Mouse (Mus musculus) intestine, embryonic 15.5 days (tissue): ENCODE data around the gene Tmem223. TPM values are rescaled to one million over a fixed set of nuclear protein-coding genes. Genes with fewer than 3 reads are reported as not detected.
"Not testable (repeated sequence)": the region's sequence is repeated elsewhere in the genome, so short reads cannot be mapped to it uniquely, and the experiment has no call there.

Experiments
- ATAC-seq: fragments of 200-750 bp; cut with Nextera tagmentation; 2 replicates; pipeline ENCODE4 v1.8.0; 2017; ENCODE audit warnings: moderate TSS enrichment, moderate library complexity
- H3K27ac ChIP-seq: fragments of 300-500 bp; sonication (generic); 2 replicates; pipeline ENCODE4 v1.5.1; 2015; ENCODE audit warnings: mild to moderate bottlenecking, inconsistent platforms
- H3K27me3 ChIP-seq: fragments of 300-500 bp; sonication (generic); replicated peaks from 2 replicates; pipeline ENCODE4 v1.6.1; 2015; ENCODE audit warnings: inconsistent platforms
- H3K36me3 ChIP-seq: fragments of 300-500 bp; sonication (generic); 2 replicates; pipeline ENCODE4 v1.6.1; 2015; ENCODE audit warnings: inconsistent platforms
- H3K4me1 ChIP-seq: fragments of 300-500 bp; sonication (generic); replicated peaks from 2 replicates; pipeline ENCODE4 v1.6.1; 2015; ENCODE audit warnings: inconsistent platforms
- H3K4me2 ChIP-seq: fragments of 300-500 bp; sonication (generic); replicated peaks from 2 replicates; pipeline ENCODE4 v1.6.1; 2015; ENCODE audit warnings: mild to moderate bottlenecking, inconsistent platforms
- H3K4me3 ChIP-seq: fragments of 300-500 bp; sonication (generic); replicated peaks from 2 replicates; pipeline ENCODE4 v1.5.1; 2015; ENCODE audit warnings: inconsistent platforms
- H3K9ac ChIP-seq: fragments of 300-500 bp; sonication (generic); 2 replicates; pipeline ENCODE4 v1.6.1; 2015; ENCODE audit warnings: inconsistent platforms
- H3K9me3 ChIP-seq: fragments of 300-500 bp; sonication (generic); 2 replicates; pipeline ENCODE4 v1.6.1; 2016; ENCODE audit warnings: inconsistent platforms
- WGBS: fragments of 180-500 bp; shearing (Covaris S2); methylation state at CpG from one replicate; pipeline ENCODE4 v1.1.7; 2015; 5-methylcytosine and 5-hydroxymethylcytosine counted together
- polyA plus RNA-seq: library from polyadenylated mRNA; unstranded; fragments of >200 nt; fragmentation: Nextera tagmentation; extraction: Ambion mirVana; gene quantifications from 2 replicates; pipeline ENCODE4 v1.2.1, GENCODE M21; 2015

Tmem223 gene
- polyA plus RNA-seq, 1 experiment from 2014 or later: 177 TPM

GRCm38 (mm10) chr19:8728335-8729099 is 42.3 kb upstream of the Tmem223 start:
- H3K4me1 ChIP-seq, H3K9me3 ChIP-seq, H3K4me2 ChIP-seq, H3K4me3 ChIP-seq, H3K9ac ChIP-seq, H3K27ac ChIP-seq, H3K27me3 ChIP-seq, ATAC-seq: not testable (repeated sequence)
- WGBS: 49% methylated on average over 3 of the region's 3 CpGs
- peaks cover 16% of the 10 kb centered on the region for H3K36me3 ChIP-seq

GRCm38 (mm10) chr19:8734334-8734733 is 36.5 kb upstream of the Tmem223 start:
- no peaks in the 10 kb centered on the region for H3K27me3 ChIP-seq
- H3K36me3 ChIP-seq: peaks cover 17% of the 10 kb centered on the region
- no peaks in the 10 kb centered on the region for H3K9me3 ChIP-seq
- ATAC-seq: no peak
- no peak overlapping the region for H3K9ac ChIP-seq
- no peak overlapping the region for H3K27ac ChIP-seq
- WGBS: 68% methylated on average over 3 of the region's 3 CpGs
- no peak overlapping the region for H3K4me2 ChIP-seq
- no peak overlapping the region for H3K4me3 ChIP-seq
- no peaks in the 10 kb centered on the region for H3K4me1 ChIP-seq

- WGBS: under 1% methylated on average over 32 of the region's 32 CpGs
- Histone ChIP-seq H3K4me2 (peak within 1 kb of the TSS; percentile 55), H3K27ac (peak within 1 kb of the TSS; percentile 64), H3K9ac (peak within 1 kb of the TSS; percentile 82), H3K4me3 (peak within 1 kb of the TSS; percentile 87), H3K27me3 (no peaks in the 10 kb centered on the region), H3K4me1 (peaks cover 4% of the 10 kb centered on the region), H3K9me3 (no peaks in the 10 kb centered on the region), H3K36me3 (peaks cover 25% of the 10 kb centered on the region)
- peak; percentile 97 for ATAC-seq
These were observed 35.2 kb upstream of the Tmem223 start, which contains the start of gene Wdr74 for GRCm38 (mm10) chr19:8735389-8736159. Gene Wdr74, plus strand, starts transcription at chr19:8735827.

- H3K4me3 ChIP-seq: peak overlapping the region; percentile 87
- peak; percentile 57 for ATAC-seq
- peaks cover 9% of the 10 kb centered on the region for H3K4me1 ChIP-seq
- H3K4me2 ChIP-seq: peak overlapping the region; percentile 55
- H3K27me3 ChIP-seq: no peaks in the 10 kb centered on the region
- 2% methylated on average over 11 of the region's 11 CpGs for whole genome bisulfite sequencing
- peak overlapping the region; percentile 64 for H3K27ac ChIP-seq
- H3K9me3 ChIP-seq: no peaks in the 10 kb centered on the region
- peaks cover 27% of the 10 kb centered on the region for H3K36me3 ChIP-seq
- peak overlapping the region; percentile 82 for H3K9ac ChIP-seq
These were observed 34.7 kb upstream of the Tmem223 start for GRCm38 (mm10) chr19:8736160-8736467.

GRCm38 (mm10) chr19:8738911-8739310 is 31.9 kb upstream of the Tmem223 start:
- Histone ChIP-seq H3K9ac (no peak overlapping the region), H3K36me3 (peaks cover 32% of the 10 kb centered on the region)
- 92% methylated on average over 7 of the region's 7 CpGs for WGBS

GRCm38 (mm10) chr19:8739646-8740045 is 31.1 kb upstream of the Tmem223 start:
- Histone ChIP-seq H3K9me3 (no peaks in the 10 kb centered on the region), H3K4me1 (peaks cover 19% of the 10 kb centered on the region), H3K36me3 (peaks cover 32% of the 10 kb centered on the region), H3K9ac (no peak overlapping the region), H3K27ac (no peak overlapping the region), H3K4me3 (no peak overlapping the region), H3K27me3 (no peaks in the 10 kb centered on the region), H3K4me2 (no peak overlapping the region)
- no peak for ATAC-seq
- 89% methylated on average over 6 of the region's 6 CpGs for WGBS

More at GRCm38 (mm10) chr19:8738911-8739310, 31.9 kb upstream of the Tmem223 start:
- Histone ChIP-seq H3K27me3 (no peaks in the 10 kb centered on the region), H3K9me3 (no peaks in the 10 kb centered on the region), H3K27ac (no peak overlapping the region), H3K4me2 (no peak overlapping the region), H3K4me1 (peaks cover 19% of the 10 kb centered on the region), H3K4me3 (no peak overlapping the region)
- no peak for ATAC-seq

- no peak; the same call in 1 of the 2 replicates for ATAC-seq
- peaks cover 39% of the 10 kb centered on the region for H3K36me3 ChIP-seq
- H3K27me3 ChIP-seq: no peaks in the 10 kb centered on the region
- H3K27ac ChIP-seq: peak within 1 kb of the TSS; percentile 95
- 62% methylated on average over 14 of the region's 14 CpGs for WGBS
- peak within 1 kb of the TSS; percentile 91 for H3K4me3 ChIP-seq
- H3K4me1 ChIP-seq: peaks cover 19% of the 10 kb centered on the region
- peak within 1 kb of the TSS; percentile 58 for H3K9ac ChIP-seq
- H3K9me3 ChIP-seq: no peaks in the 10 kb centered on the region
- peak within 1 kb of the TSS; percentile 39 for H3K4me2 ChIP-seq
These were observed 30.2 kb upstream of the Tmem223 start, which contains the start of gene 1700092M07Rik for GRCm38 (mm10) chr19:8740603-8741002. Gene 1700092M07Rik, plus strand, starts transcription at chr19:8740718.

- Histone ChIP-seq H3K27ac (peak within 1 kb of the TSS; percentile 95), H3K36me3 (peaks cover 45% of the 10 kb centered on the region)
- WGBS: 0% methylated on average over 36 of the region's 36 CpGs
These were observed 29.4 kb upstream of the Tmem223 start, which contains the start of gene Stx5a for GRCm38 (mm10) chr19:8741243-8741869. Gene Stx5a, plus strand, starts transcription at chr19:8741413.

GRCm38 (mm10) chr19:8742176-8742575 is 28.6 kb upstream of the Tmem223 start:
- Histone ChIP-seq H3K4me2 (peak overlapping the region; percentile 93), H3K36me3 (peaks cover 46% of the 10 kb centered on the region), H3K9me3 (no peaks in the 10 kb centered on the region), H3K9ac (peak overlapping the region; percentile 90), H3K4me3 (peak overlapping the region; percentile 91), H3K4me1 (peaks cover 19% of the 10 kb centered on the region), H3K27me3 (no peaks in the 10 kb centered on the region), H3K27ac (peak overlapping the region; percentile 95)
- no peak for ATAC-seq
- 12% methylated on average over 14 of the region's 14 CpGs for WGBS

More at GRCm38 (mm10) chr19:8741243-8741869, 29.4 kb upstream of the Tmem223 start, which contains the start of gene Stx5a:
- Histone ChIP-seq H3K4me1 (peaks cover 19% of the 10 kb centered on the region), H3K27me3 (no peaks in the 10 kb centered on the region), H3K9ac (peak within 1 kb of the TSS; percentile 90), H3K9me3 (no peaks in the 10 kb centered on the region), H3K4me2 (peak within 1 kb of the TSS; percentile 93), H3K4me3 (peak within 1 kb of the TSS; percentile 91)
- ATAC-seq: peak; percentile 99

- H3K27ac ChIP-seq: no peak overlapping the region
- no peak overlapping the region for H3K4me2 ChIP-seq
- WGBS: 98% methylated on average over 1 of the region's 1 CpGs
- ATAC-seq: no peak
- H3K36me3 ChIP-seq: peaks cover 40% of the 10 kb centered on the region
- no peaks in the 10 kb centered on the region for H3K9me3 ChIP-seq
- H3K27me3 ChIP-seq: no peaks in the 10 kb centered on the region
- peaks cover 17% of the 10 kb centered on the region for H3K4me1 ChIP-seq
- H3K4me3 ChIP-seq: no peak overlapping the region
- no peak overlapping the region for H3K9ac ChIP-seq
These were observed 25.4 kb upstream of the Tmem223 start for GRCm38 (mm10) chr19:8745382-8745781.

GRCm38 (mm10) chr19:8747368-8747767 is 23.4 kb upstream of the Tmem223 start:
- Histone ChIP-seq H3K9me3 (no peaks in the 10 kb centered on the region), H3K27me3 (no peaks in the 10 kb centered on the region), H3K27ac (no peak overlapping the region), H3K4me2 (no peak overlapping the region), H3K4me3 (no peak overlapping the region), H3K36me3 (peaks cover 42% of the 10 kb centered on the region), H3K9ac (no peak overlapping the region), H3K4me1 (peaks cover 8% of the 10 kb centered on the region)
- WGBS: 83% methylated on average over 2 of the region's 2 CpGs
- ATAC-seq: no peak

GRCm38 (mm10) chr19:8755652-8756051 is 15.1 kb upstream of the Tmem223 start:
- ATAC-seq: no peak
- peaks cover 10% of the 10 kb centered on the region for H3K36me3 ChIP-seq
- WGBS: 53% methylated on average over 3 of the region's 3 CpGs

More at GRCm38 (mm10) chr19:8755652-8756051, 15.1 kb upstream of the Tmem223 start:
- Histone ChIP-seq H3K4me1 (peaks cover 9% of the 10 kb centered on the region; the same call in 1 of the 2 replicates), H3K4me3 (no peak overlapping the region), H3K27me3 (no peaks in the 10 kb centered on the region), H3K9me3 (no peaks in the 10 kb centered on the region), H3K9ac (no peak overlapping the region), H3K27ac (no peak overlapping the region), H3K4me2 (peak overlapping the region; percentile 70; the same call in 1 of the 2 replicates)
